ENCODE assay signal across 9 mouse cellular contexts in the genomic region with DNA sequence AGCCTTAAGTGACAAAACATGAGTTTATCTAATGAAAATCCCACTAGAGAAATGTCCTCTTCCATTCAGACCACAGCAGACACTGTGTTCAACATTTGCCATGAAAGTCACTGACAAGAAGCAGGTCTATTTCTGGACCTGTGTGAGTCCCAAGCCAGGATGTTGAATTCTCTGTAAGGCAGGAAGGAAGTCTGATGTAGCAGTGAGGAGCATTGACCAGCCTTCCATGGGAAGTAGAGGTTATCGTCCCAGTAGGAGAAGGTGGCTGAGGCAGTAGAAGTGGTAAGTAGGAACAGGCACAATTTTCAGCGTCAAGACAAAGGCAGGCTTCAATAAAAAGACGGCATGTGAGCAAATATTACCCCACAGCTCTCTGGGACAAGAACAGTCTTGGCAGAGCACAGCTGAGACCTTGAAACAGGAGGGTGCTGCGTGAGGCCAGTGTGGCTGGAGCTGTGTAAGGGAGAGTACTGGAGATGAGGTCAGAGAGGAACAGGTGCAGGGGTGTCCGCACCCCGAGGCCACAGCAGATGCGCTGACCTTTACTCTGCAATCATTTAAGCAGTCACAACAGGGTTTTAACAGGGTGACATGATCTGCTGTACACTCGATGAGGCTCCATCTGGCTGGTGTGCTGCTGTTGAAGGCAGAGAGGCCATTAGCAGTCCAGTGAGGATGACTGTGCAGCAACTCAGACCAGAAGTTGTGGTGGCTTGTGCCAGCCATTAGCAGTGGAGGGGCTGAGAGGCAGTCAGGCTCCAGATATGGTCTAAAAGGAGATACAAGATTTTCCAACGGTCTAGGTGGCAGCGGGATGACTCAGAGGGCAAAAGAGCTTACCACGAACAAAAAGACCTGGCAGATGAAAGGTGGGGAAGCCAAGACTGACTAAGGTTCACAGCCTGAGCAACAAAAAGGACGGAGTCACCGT. TPM values are rescaled to one million over a fixed set of nuclear protein-coding genes. Genes with fewer than 3 reads are reported as not detected.
DNase-seq lines count a peak whose midpoint lies in the region; ATAC-seq and TF ChIP-seq lines count a peak whose summit lies in the region.
"Had no signal": no experiment of that assay in that cellular context is flagged by ENCODE, and none has a peak within 500 bp of the region (broad histone marks: within the 10 kb centered on the region; RNA-seq: fewer than 3 reads in every experiment).

No protein-coding gene starts in this region.

- H3K27me3 ChIP-seq in forebrain, embryonic 12.5 days, result no peaks in the 10 kb centered on the region
- no peaks in the 10 kb centered on the region for H3K27me3 ChIP-seq in forebrain, embryonic 11.5 days (ENCODE audit: control insufficient read depth, insufficient read depth, low read length)
- no peaks in the 10 kb centered on the region for H3K27me3 ChIP-seq in hindbrain, postnatal 0 days (ENCODE audit: insufficient read depth, low read length)

- ATAC-seq in forebrain, embryonic 12.5 days (ENCODE audit: low FRiP score), result peak; percentile 46; the same call in 1 of the 2 replicates
- ATAC-seq in forebrain, embryonic 11.5 days (replicated peaks; ENCODE audit: low FRiP score), result no peak
- ATAC-seq in hindbrain, postnatal 0 days, result peak; percentile 35; the same call in 1 of the 2 replicates
- ATAC-seq in frontal cortex, adult (ENCODE audit: low TSS enrichment), result no peak

- intact Hi-C loops in gastrocnemius, adult 2 months (cut with DNase I), result loop anchor here (2.0 to 5.0 kb wide), 2 partner anchors 21 to 99 kb away; partner anchors contain the start of gene Tmem131l

- no peak for DNase-seq in forebrain, embryonic 11.5 days (ENCODE audit: low spot score)
- DNase-seq in 416B (ENCODE audit: low read depth), result peak; percentile 68
- peak; percentile 82 for DNase-seq in gastrocnemius, adult 2 months
- no peak for DNase-seq in hindbrain, postnatal 0 days (ENCODE audit: low spot score)
- no peak for DNase-seq in spleen, postnatal 36 days (ENCODE audit: low spot score in 2 of 2)
- no peak for DNase-seq in left cerebral cortex, adult 11 months (ENCODE audit: low spot score)
- DNase-seq: lung, adult 18-20 months had no signal

- H3K36me3 ChIP-seq in forebrain, embryonic 12.5 days (replicated peaks), result no peaks in the 10 kb centered on the region
- no peaks in the 10 kb centered on the region for H3K36me3 ChIP-seq in forebrain, embryonic 11.5 days (ENCODE audit: control insufficient read depth, insufficient read depth, low read length)
- no peaks in the 10 kb centered on the region for H3K36me3 ChIP-seq in hindbrain, postnatal 0 days (ENCODE audit: insufficient read depth, low read length)

- no peak for TF ChIP-seq CTCF in gastrocnemius, adult 2 months (IDR thresholded peaks at IDR 0.05)
- TF ChIP-seq CTCF in hindbrain, postnatal 0 days (IDR thresholded peaks at IDR 0.05; ENCODE audit: low read depth), result no peak

- H3K4me3 ChIP-seq in forebrain, embryonic 12.5 days (replicated peaks), result no peak overlapping the region
- H3K4me3 ChIP-seq in forebrain, embryonic 11.5 days (ENCODE audit: low read depth, low read length), result no peak overlapping the region
- H3K4me3 ChIP-seq in gastrocnemius, adult 2 months, result peak overlapping the region; percentile 0
- H3K4me3 ChIP-seq in hindbrain, postnatal 0 days (ENCODE audit: low read length), result no peak overlapping the region

- no peak overlapping the region for H3K4me2 ChIP-seq in forebrain, embryonic 12.5 days
- no peak overlapping the region for H3K4me2 ChIP-seq in forebrain, embryonic 11.5 days (ENCODE audit: low read depth, low read length, severe bottlenecking)
- H3K4me2 ChIP-seq in hindbrain, postnatal 0 days (ENCODE audit: low read depth, low read length), result no peak overlapping the region

- peaks cover 6% of the 10 kb centered on the region; the same call in 1 of the 2 replicates for H3K9me3 ChIP-seq in forebrain, embryonic 12.5 days
- no peaks in the 10 kb centered on the region for H3K9me3 ChIP-seq in forebrain, embryonic 11.5 days (ENCODE audit: control insufficient read depth, low read length)
- no peaks in the 10 kb centered on the region for H3K9me3 ChIP-seq in hindbrain, postnatal 0 days (ENCODE audit: low read length)

- H3K4me1 ChIP-seq in forebrain, embryonic 12.5 days, result peaks cover 5% of the 10 kb centered on the region; the same call in 1 of the 2 replicates
- no peaks in the 10 kb centered on the region for H3K4me1 ChIP-seq in forebrain, embryonic 11.5 days (replicated peaks; ENCODE audit: control insufficient read depth, insufficient read depth, low read length)
- H3K4me1 ChIP-seq in hindbrain, postnatal 0 days (ENCODE audit: insufficient read depth, low read length), result no peaks in the 10 kb centered on the region

- no peak overlapping the region for H3K9ac ChIP-seq in forebrain, embryonic 12.5 days
- H3K9ac ChIP-seq in forebrain, embryonic 11.5 days (ENCODE audit: low read length), result no peak overlapping the region
- H3K9ac ChIP-seq in hindbrain, postnatal 0 days (replicated peaks; ENCODE audit: low read length), result no peak overlapping the region

- 78% methylated on average over 13 of the region's 13 CpGs for WGBS in forebrain, embryonic 12.5 days
- 80% methylated on average over 13 of the region's 13 CpGs for WGBS in forebrain, embryonic 11.5 days
- 71% methylated on average over 13 of the region's 13 CpGs for WGBS in hindbrain, postnatal 0 days

- H3K27ac ChIP-seq in forebrain, embryonic 12.5 days, result no peak overlapping the region
- H3K27ac ChIP-seq in forebrain, embryonic 11.5 days (ENCODE audit: low read depth, low read length), result no peak overlapping the region
- peak overlapping the region; percentile 90 for H3K27ac ChIP-seq in gastrocnemius, adult 2 months
- no peak overlapping the region for H3K27ac ChIP-seq in hindbrain, postnatal 0 days

RNA-seq across cellular contexts. Expression of gene Tmem131l, which starts 21.8 kb away (rescaled TPM):
- 116 and 130 TPM in 2 replicates for polyA plus RNA-seq in forebrain, embryonic 12.5 days (2016; fragmentation: Nextera tagmentation; extraction: Ambion mirVana)
- 96.0 and 99.2 TPM in 2 replicates for polyA plus RNA-seq in forebrain, embryonic 11.5 days (2014; fragmentation: Nextera tagmentation; extraction: Ambion mirVana)
- total RNA-seq in gastrocnemius, adult 2 months (2021), result 10 to 100 TPM; 12.0 to 17.4 TPM
- 28.4 and 33.2 TPM in 2 replicates for total RNA-seq in hindbrain, postnatal 0 days (2014; rRNA removed)
- 18.6 and 20.5 TPM in 2 replicates for polyA plus RNA-seq in hindbrain, postnatal 0 days (2015; fragmentation: Nextera tagmentation; extraction: Ambion mirVana)

Comparison
In these comparisons a context has a peak if more than half of its experiments do, and no peak if none do; other contexts are left out.
1. ATAC-seq: peak in forebrain, embryonic 12.5 days (single experiment) and hindbrain, postnatal 0 days (single experiment); none in forebrain, embryonic 11.5 days (single experiment) and frontal cortex, adult (single experiment).
2. DNase-seq: peak in 416B (single experiment) and gastrocnemius, adult 2 months (single experiment); none in forebrain, embryonic 11.5 days (single experiment), hindbrain, postnatal 0 days (single experiment), spleen, postnatal 36 days (0 of 2) and left cerebral cortex, adult 11 months (single experiment).